10 mouse cellular contexts compared by ENCODE assay signal in genomic region chr17:34388513-34388912, GRCm38 (mm10). TPM values are rescaled to one million over a fixed set of nuclear protein-coding genes. Genes with fewer than 3 reads are reported as not detected.
DNase-seq lines count a peak whose midpoint lies in the region; ATAC-seq and TF ChIP-seq lines count a peak whose summit lies in the region.
"Had no signal": no experiment of that assay in that cellular context is flagged by ENCODE, and none has a peak within 500 bp of the region (broad histone marks: within the 10 kb centered on the region; RNA-seq: fewer than 3 reads in every experiment).

No protein-coding gene starts in this region.

- no peak for DNase-seq in left cerebral cortex, adult 2 months (ENCODE audit: extremely low spot score in 1 of 2, low spot score in 2 of 2)
- no peak for DNase-seq in left cerebral cortex, postnatal 25 days (ENCODE audit: low spot score in 2 of 2)
- no peak for DNase-seq in Patski (ENCODE audit: low read depth, low spot score)
- DNase-seq in brain, embryonic 14.5 days (ENCODE audit: low read depth) = peak; percentile 68
- peak; percentile 60 to 71 for DNase-seq in kidney, postnatal 4 days
- DNase-seq in stomach, postnatal 0 days (ENCODE audit: low spot score) = peak; percentile 31
- no peak for DNase-seq in yolk sac, embryonic 10.5 days (ENCODE audit: low spot score)

- no peak overlapping the region for H3K4me2 ChIP-seq in stomach, postnatal 0 days (replicated peaks; ENCODE audit: low read depth)
- H3K4me2 ChIP-seq: lung, embryonic 15.5 days; stomach, embryonic 15.5 days had no signal

- TF ChIP-seq EP300 in stomach, postnatal 0 days (optimal IDR thresholded peaks at IDR 0.05) = no peak

- WGBS in stomach, postnatal 0 days = 37% methylated on average over 4 of the region's 4 CpGs

- in situ Hi-C loops in Patski (cut with MboI; ENCODE audit: low pct_unique_long_range_greater_than_20kb) = no loop called here

- POLR2A ChIA-PET in Patski (lab: Charles Lee) = no interaction called here

- CTCF ChIA-PET in Patski (lab: Charles Lee) = no interaction called here

- H3K27ac ChIP-seq in left cerebral cortex, adult 2 months = no peak overlapping the region
- no peak overlapping the region for H3K27ac ChIP-seq in stomach, postnatal 0 days (replicated peaks)
- H3K27ac ChIP-seq: lung, embryonic 15.5 days; stomach, embryonic 15.5 days had no signal

- no peak for TF ChIP-seq POLR2A in brain, embryonic 14.5 days (IDR thresholded peaks at IDR 0.05; ENCODE audit: borderline replicate concordance, extremely low read depth, insufficient read depth, insufficient read length, poor library complexity, severe bottlenecking)

- H3K4me1 ChIP-seq in stomach, postnatal 0 days (replicated peaks; ENCODE audit: control insufficient read depth, insufficient read depth) = no peaks in the 10 kb centered on the region
- H3K4me1 ChIP-seq: lung, embryonic 15.5 days; stomach, embryonic 15.5 days had no signal

- no peaks in the 10 kb centered on the region for H3K36me3 ChIP-seq in stomach, postnatal 0 days (ENCODE audit: control insufficient read depth, insufficient read depth, low read length)
- H3K36me3 ChIP-seq: lung, embryonic 15.5 days; stomach, embryonic 15.5 days had no signal

- no peak overlapping the region for H3K9ac ChIP-seq in stomach, postnatal 0 days (ENCODE audit: low read length)
- H3K9ac ChIP-seq: lung, embryonic 15.5 days; stomach, embryonic 15.5 days had no signal

- H3K4me3 ChIP-seq in left cerebral cortex, adult 2 months = no peak overlapping the region
- H3K4me3 ChIP-seq in stomach, postnatal 0 days (ENCODE audit: low read depth, low read length) = no peak overlapping the region
- H3K4me3 ChIP-seq: lung, embryonic 15.5 days; stomach, embryonic 15.5 days had no signal

- H3K27me3 ChIP-seq in Patski = peaks cover 61% of the 10 kb centered on the region
- peaks cover 3% of the 10 kb centered on the region; the same call in 1 of the 2 replicates for H3K27me3 ChIP-seq in stomach, postnatal 0 days (ENCODE audit: control insufficient read depth, insufficient read depth, low read length)

- no peaks in the 10 kb centered on the region for H3K9me3 ChIP-seq in stomach, postnatal 0 days (ENCODE audit: control insufficient read depth, low read length)
- H3K9me3 ChIP-seq: lung, embryonic 15.5 days; stomach, embryonic 15.5 days had no signal

- ATAC-seq in Patski = no peak
- ATAC-seq in stomach, postnatal 0 days (ENCODE audit: low FRiP score, low TSS enrichment) = no peak

- intact Hi-C loops in left cerebral cortex, adult 2 months (cut with DNase I) = loop anchor here (1.0 kb wide), 1 partner anchor 23 kb away; no protein-coding TSS in a partner anchor
- intact Hi-C loops in left cerebral cortex, postnatal 25 days (cut with DNase I) = loop anchor here (2.0 kb wide), 1 partner anchor 22 kb away; no protein-coding TSS in a partner anchor

- peak; percentile 61 for TF ChIP-seq CTCF in left cerebral cortex, adult 2 months (IDR thresholded peaks at IDR 0.05)
- TF ChIP-seq CTCF in Patski (IDR thresholded peaks at IDR 0.05) = peak; percentile 64
- peak; percentile 68 for TF ChIP-seq CTCF in brain, embryonic 14.5 days (IDR thresholded peaks at IDR 0.05; ENCODE audit: borderline replicate concordance, extremely low read depth, insufficient read depth, insufficient read length)
- TF ChIP-seq CTCF in stomach, postnatal 0 days (IDR thresholded peaks at IDR 0.05; ENCODE audit: low read depth) = peak; percentile 77

RNA-seq across cellular contexts. Expression of gene BC051142, which starts 10.1 kb away (rescaled TPM):
- total RNA-seq in left cerebral cortex, adult 2 months (2021) = 1 to 10 TPM; 2.5 to 4.4 TPM
- total RNA-seq in left cerebral cortex, postnatal 25 days (2021) = 1 to 10 TPM; 2.3 to 4.7 TPM
- not detected for polyA plus RNA-seq in Patski (2021)
- 9.9 and 10.4 TPM in 2 replicates for polyA plus RNA-seq in brain, embryonic 14.5 days (2012; rRNA removed)
- polyA plus RNA-seq in stomach, postnatal 0 days (2015; fragmentation: Nextera tagmentation; extraction: Ambion mirVana) = 0.59 and 0.86 TPM in 2 replicates

RNA-seq across cellular contexts. Expression of gene Btnl1, which starts 11.6 kb away (rescaled TPM):
- total RNA-seq in left cerebral cortex, adult 2 months (2021) = not detected
- total RNA-seq in left cerebral cortex, postnatal 25 days (2021) = not detected
- polyA plus RNA-seq in Patski (2021) = not detected
- not detected in 2 replicates for polyA plus RNA-seq in brain, embryonic 14.5 days (2012; rRNA removed)
- polyA plus RNA-seq in stomach, postnatal 0 days (2015; fragmentation: Nextera tagmentation; extraction: Ambion mirVana) = 0.04 TPM in 1 of 2 replicates, not detected in the other
- polyA plus RNA-seq: frontal cortex, adult 2 months; lung, embryonic 15.5 days had no signal

RNA-seq across cellular contexts. Expression of gene Btnl2, which starts 33.9 kb away (rescaled TPM):
- under 1 TPM; 0.65 to 0.68 TPM for total RNA-seq in left cerebral cortex, adult 2 months (2021)
- under 1 TPM; 0.71 to 0.73 TPM for total RNA-seq in left cerebral cortex, postnatal 25 days (2021)
- not detected for polyA plus RNA-seq in Patski (2021)
- 0.03 TPM in 2 replicates for polyA plus RNA-seq in brain, embryonic 14.5 days (2012; rRNA removed)
- polyA plus RNA-seq in stomach, postnatal 0 days (2015; fragmentation: Nextera tagmentation; extraction: Ambion mirVana) = 0.13 and 0.16 TPM in 2 replicates
- polyA plus RNA-seq: frontal cortex, adult 2 months had no signal

Comparison
In these comparisons a context has a peak if more than half of its experiments do, and no peak if none do; other contexts are left out.
1. DNase-seq: peak in brain, embryonic 14.5 days (single experiment), kidney, postnatal 4 days (2 of 2) and stomach, postnatal 0 days (single experiment); none in left cerebral cortex, adult 2 months (0 of 2), left cerebral cortex, postnatal 25 days (0 of 2), Patski (single experiment) and yolk sac, embryonic 10.5 days (single experiment).
2. Peak in every context shown above with its lines, with median percentiles within 50 percentile points of each other: CTCF ChIP-seq.